Mouse (Mus musculus) lung, embryonic 15.5 days (tissue): ENCODE results near the gene 6820408C15Rik. TPM values are rescaled to one million over a fixed set of nuclear protein-coding genes. Genes with fewer than 3 reads are reported as not detected.

ENCODE experiments used
- ATAC-seq: fragments of 200-750 bp; cut with Nextera tagmentation; 2 replicates; pipeline ENCODE4 v1.8.0; 2017; ENCODE audit warnings: moderate number of reproducible peaks, borderline replicate concordance; ENCODE audit not compliant: low FRiP score, low TSS enrichment; ENCODE audit errors: extremely low read depth
- H3K27ac ChIP-seq: fragments of 300-500 bp; sonication (generic); 2 replicates; pipeline ENCODE4 v1.5.1; 2015; ENCODE audit warnings: moderate library complexity, mild to moderate bottlenecking, inconsistent platforms
- H3K27me3 ChIP-seq: fragments of 300-500 bp; sonication (generic); 2 replicates; pipeline ENCODE4 v1.6.1; 2015; ENCODE audit warnings: inconsistent platforms
- H3K36me3 ChIP-seq: fragments of 300-500 bp; sonication (generic); 2 replicates; pipeline ENCODE4 v1.6.1; 2015; ENCODE audit warnings: inconsistent platforms
- H3K4me1 ChIP-seq: fragments of 300-500 bp; sonication (generic); 2 replicates; pipeline ENCODE4 v1.6.1; 2015; ENCODE audit warnings: inconsistent platforms
- H3K4me2 ChIP-seq: fragments of 300-500 bp; sonication (generic); 2 replicates; pipeline ENCODE4 v1.6.1; 2015; ENCODE audit warnings: inconsistent platforms, mild to moderate bottlenecking, moderate library complexity
- H3K4me3 ChIP-seq: fragments of 300-500 bp; sonication (generic); 2 replicates; pipeline ENCODE4 v1.5.1; 2015; ENCODE audit warnings: mild to moderate bottlenecking, inconsistent platforms
- H3K9ac ChIP-seq: fragments of 300-500 bp; sonication (generic); 2 replicates; pipeline ENCODE4 v1.6.1; 2015; ENCODE audit warnings: inconsistent platforms
- H3K9me3 ChIP-seq: fragments of 300-500 bp; sonication (generic); 2 replicates; pipeline ENCODE4 v1.6.1; 2016; ENCODE audit warnings: inconsistent platforms
- WGBS: fragments of 180-500 bp; shearing (Covaris S2); methylation state at CpG from one replicate; pipeline ENCODE4 v1.1.7; 2015; 5-methylcytosine and 5-hydroxymethylcytosine counted together
- polyA plus RNA-seq: library from polyadenylated mRNA; unstranded; fragments of >200 nt; fragmentation: Nextera tagmentation; extraction: Ambion mirVana; gene quantifications from 2 replicates; pipeline ENCODE4 v1.2.1, GENCODE M21; 2015

6820408C15Rik gene
- polyA plus RNA-seq, 1 experiment from 2014 or later, result 3.0 TPM

- Histone ChIP-seq H3K4me1 (peaks cover 10% of the 10 kb centered on the region; the same call in 1 of the 2 replicates), H3K9me3 (no peaks in the 10 kb centered on the region), H3K4me3 (no peak overlapping the region), H3K9ac (0 out of 2 replicates have a peak overlapping the region, but pooled peaks have one; percentile 3), H3K4me2 (no peak overlapping the region), H3K27ac (peak overlapping the region; percentile 46), H3K36me3 (no peaks in the 10 kb centered on the region), H3K27me3 (no peaks in the 10 kb centered on the region)
- ATAC-seq, result no peak
- 57% methylated on average over 2 of the region's 2 CpGs for WGBS
Observed at GRCm38 (mm10) chr2:152439833-152440232, 24.4 kb downstream of the 6820408C15Rik start.

- H3K4me2 ChIP-seq, result no peak overlapping the region
- H3K4me3 ChIP-seq, result no peak overlapping the region
- ATAC-seq, result no peak
- no peak overlapping the region for H3K9ac ChIP-seq
- no peaks in the 10 kb centered on the region for H3K27me3 ChIP-seq
- H3K27ac ChIP-seq, result no peak overlapping the region
- H3K9me3 ChIP-seq, result no peaks in the 10 kb centered on the region
- 72% methylated on average over 4 of the region's 4 CpGs for WGBS
- peaks cover 7% of the 10 kb centered on the region; the same call in 1 of the 2 replicates for H3K4me1 ChIP-seq
- H3K36me3 ChIP-seq, result no peaks in the 10 kb centered on the region
Observed at GRCm38 (mm10) chr2:152442322-152442721, 26.9 kb downstream of the 6820408C15Rik start.

- Histone ChIP-seq H3K36me3 (no peaks in the 10 kb centered on the region), H3K9me3 (no peaks in the 10 kb centered on the region), H3K4me1 (no peaks in the 10 kb centered on the region), H3K9ac (no peak overlapping the region), H3K27me3 (no peaks in the 10 kb centered on the region), H3K4me2 (no peak overlapping the region), H3K27ac (no peak overlapping the region), H3K4me3 (no peak overlapping the region)
- no peak for ATAC-seq
- 76% methylated on average over 8 of the region's 8 CpGs for WGBS
Observed at GRCm38 (mm10) chr2:152443281-152443680, 27.9 kb downstream of the 6820408C15Rik start.

- ATAC-seq, result no peak
- Histone ChIP-seq H3K9me3 (no peaks in the 10 kb centered on the region), H3K4me1 (no peaks in the 10 kb centered on the region), H3K36me3 (no peaks in the 10 kb centered on the region), H3K4me3 (no peak overlapping the region), H3K9ac (no peak overlapping the region), H3K27ac (no peak overlapping the region), H3K4me2 (no peak overlapping the region), H3K27me3 (no peaks in the 10 kb centered on the region)
- 45% methylated on average over 2 of the region's 2 CpGs for WGBS
Observed at GRCm38 (mm10) chr2:152446642-152447041, 31.3 kb downstream of the 6820408C15Rik start.

- H3K9ac ChIP-seq, result no peak overlapping the region
- ATAC-seq, result no peak
Observed at GRCm38 (mm10) chr2:152447461-152447860, 32.1 kb downstream of the 6820408C15Rik start.

GRCm38 (mm10) chr2:152450241-152450640 is 34.9 kb downstream of the 6820408C15Rik start:
- no peaks in the 10 kb centered on the region for H3K27me3 ChIP-seq
- H3K9me3 ChIP-seq, result no peaks in the 10 kb centered on the region
- H3K4me2 ChIP-seq, result no peak overlapping the region
- no peak for ATAC-seq
- no peak overlapping the region for H3K4me3 ChIP-seq
- WGBS, result 3% methylated on average over 5 of the region's 5 CpGs
- no peaks in the 10 kb centered on the region for H3K36me3 ChIP-seq
- no peak overlapping the region for H3K27ac ChIP-seq
- no peaks in the 10 kb centered on the region for H3K4me1 ChIP-seq
- no peak overlapping the region for H3K9ac ChIP-seq

More at GRCm38 (mm10) chr2:152447461-152447860, 32.1 kb downstream of the 6820408C15Rik start:
- WGBS, result 17% methylated on average over 5 of the region's 5 CpGs
- Histone ChIP-seq H3K27me3 (no peaks in the 10 kb centered on the region), H3K9me3 (no peaks in the 10 kb centered on the region), H3K4me3 (no peak overlapping the region), H3K4me1 (no peaks in the 10 kb centered on the region), H3K27ac (no peak overlapping the region), H3K4me2 (no peak overlapping the region), H3K36me3 (no peaks in the 10 kb centered on the region)

GRCm38 (mm10) chr2:152452101-152452781 is 36.9 kb downstream of the 6820408C15Rik start:
- peak; percentile 33; the same call in 1 of the 2 replicates for ATAC-seq

GRCm38 (mm10) chr2:152459241-152459640 is 43.9 kb downstream of the 6820408C15Rik start:
- no peaks in the 10 kb centered on the region for H3K9me3 ChIP-seq
- H3K9ac ChIP-seq, result no peak overlapping the region
- H3K4me2 ChIP-seq, result no peak overlapping the region
- no peaks in the 10 kb centered on the region for H3K36me3 ChIP-seq
- 46% methylated on average over 13 of the region's 13 CpGs for WGBS
- H3K27ac ChIP-seq, result no peak overlapping the region
- H3K4me1 ChIP-seq, result no peaks in the 10 kb centered on the region
- no peaks in the 10 kb centered on the region for H3K27me3 ChIP-seq
- H3K4me3 ChIP-seq, result no peak overlapping the region
- ATAC-seq, result no peak

More at GRCm38 (mm10) chr2:152452101-152452781, 36.9 kb downstream of the 6820408C15Rik start:
- Histone ChIP-seq H3K9ac (no peak overlapping the region), H3K9me3 (no peaks in the 10 kb centered on the region), H3K27me3 (no peaks in the 10 kb centered on the region), H3K4me1 (no peaks in the 10 kb centered on the region), H3K36me3 (no peaks in the 10 kb centered on the region), H3K27ac (no peak overlapping the region), H3K4me3 (no peak overlapping the region), H3K4me2 (no peak overlapping the region)
- WGBS, result 62% methylated on average over 4 of the region's 4 CpGs

GRCm38 (mm10) chr2:152464570-152465150 is 49.3 kb downstream of the 6820408C15Rik start, which contains the start of gene Defb23:
Gene Defb23, minus strand, starts transcription at chr2:152464620.
- no peak within 1 kb of the TSS for H3K4me3 ChIP-seq
- no peak within 1 kb of the TSS for H3K27ac ChIP-seq
- no peaks in the 10 kb centered on the region for H3K27me3 ChIP-seq
- WGBS, result 87% methylated on average over 3 of the region's 3 CpGs
- no peaks in the 10 kb centered on the region for H3K4me1 ChIP-seq
- H3K9me3 ChIP-seq, result no peaks in the 10 kb centered on the region
- no peaks in the 10 kb centered on the region for H3K36me3 ChIP-seq
- ATAC-seq, result no peak
- no peak within 1 kb of the TSS for H3K9ac ChIP-seq
- no peak within 1 kb of the TSS for H3K4me2 ChIP-seq

- H3K9ac ChIP-seq, result no peak overlapping the region
- no peaks in the 10 kb centered on the region for H3K9me3 ChIP-seq
- WGBS, result 26% methylated on average over 7 of the region's 7 CpGs
- H3K4me2 ChIP-seq, result no peak overlapping the region
- H3K4me1 ChIP-seq, result no peaks in the 10 kb centered on the region
- no peak overlapping the region for H3K4me3 ChIP-seq
- no peaks in the 10 kb centered on the region for H3K36me3 ChIP-seq
- no peak for ATAC-seq
- H3K27ac ChIP-seq, result no peak overlapping the region
- no peaks in the 10 kb centered on the region for H3K27me3 ChIP-seq
Observed at GRCm38 (mm10) chr2:152470973-152471372, 55.6 kb downstream of the 6820408C15Rik start.

- no peak for ATAC-seq
- no peaks in the 10 kb centered on the region for H3K27me3 ChIP-seq
- no peaks in the 10 kb centered on the region for H3K9me3 ChIP-seq
- no peak overlapping the region for H3K27ac ChIP-seq
- H3K4me3 ChIP-seq, result no peak overlapping the region
- WGBS, result 20% methylated on average over 3 of the region's 3 CpGs
- H3K9ac ChIP-seq, result no peak overlapping the region
- H3K4me2 ChIP-seq, result no peak overlapping the region
- H3K36me3 ChIP-seq, result no peaks in the 10 kb centered on the region
- no peaks in the 10 kb centered on the region for H3K4me1 ChIP-seq
Observed at GRCm38 (mm10) chr2:152472434-152472833, 57.0 kb downstream of the 6820408C15Rik start.

GRCm38 (mm10) chr2:152476763-152477162 is 61.4 kb downstream of the 6820408C15Rik start, which contains the start of gene Defb20:
Gene Defb20, plus strand, starts transcription at chr2:152477063.
- H3K9ac ChIP-seq, result no peak within 1 kb of the TSS
- no peak within 1 kb of the TSS for H3K4me3 ChIP-seq
- 60% methylated on average over 2 of the region's 2 CpGs for WGBS
- H3K36me3 ChIP-seq, result no peaks in the 10 kb centered on the region
- no peaks in the 10 kb centered on the region for H3K4me1 ChIP-seq
- no peak within 1 kb of the TSS for H3K27ac ChIP-seq
- H3K9me3 ChIP-seq, result no peaks in the 10 kb centered on the region
- ATAC-seq, result no peak
- H3K27me3 ChIP-seq, result no peaks in the 10 kb centered on the region
- H3K4me2 ChIP-seq, result no peak within 1 kb of the TSS
